Mouse (Mus musculus) erythroblast, embryonic 14.5 days (primary cell): Measurements from ENCODE around the gene Cd2.

ENCODE experiments used
- GATA1 ChIP-seq: IDR thresholded peaks from 2 replicates; pipeline ENCODE4 v1.6.1; 2012; ENCODE audit warnings: low read length, inconsistent platforms, mixed read lengths
- TAL1 ChIP-seq: IDR thresholded peaks from 3 replicates; pipeline ENCODE4 v1.6.1; 2012; ENCODE audit warnings: low read length, inconsistent platforms, mixed read lengths

- TF ChIP-seq TAL1 (no peak), GATA1 (no peak)
Observed at GRCm38 (mm10) chr3:101230201-101230600, 57.5 kb downstream of the Cd2 start.
